Mouse (Mus musculus): Measurements from ENCODE around the gene Lrp3.

- TF ChIP-seq GATA1 (IDR thresholded peaks at IDR 0.05; ENCODE audit: borderline replicate concordance, low read length): no peak
- no peak for TF ChIP-seq FLI1 (IDR thresholded peaks at IDR 0.05; ENCODE audit: low read length)
Measured at GRCm38 (mm10) chr7:35252041-35252558, 36.8 kb upstream of the Lrp3 start.

All from megakaryocyte, embryonic 14.5 days (primary cell).